Mouse (Mus musculus) right cerebral cortex, adult 2 months (tissue): ENCODE measurements at regions not wholly inside any gene's neighbourhood (a gene's known extent, or its start where the extent isn't known, plus 50 kb on each side); places are given as distances from the start of the nearest gene placed in this dataset.

Source experiments
- DNase-seq, 2 experiments: peaks; one replicate each; pipeline ENCODE4 v3.0.0; 2021 to 2022; ENCODE audit warnings: low spot score in 2 of 2

GRCm38 (mm10) chr13:16760045-16760444, 748.4 kb downstream of the Inhba start:
- no peak for DNase-seq

GRCm38 (mm10) chr13:16761415-16761814, 749.8 kb downstream of the Inhba start:
- no peak for DNase-seq

DNA sequence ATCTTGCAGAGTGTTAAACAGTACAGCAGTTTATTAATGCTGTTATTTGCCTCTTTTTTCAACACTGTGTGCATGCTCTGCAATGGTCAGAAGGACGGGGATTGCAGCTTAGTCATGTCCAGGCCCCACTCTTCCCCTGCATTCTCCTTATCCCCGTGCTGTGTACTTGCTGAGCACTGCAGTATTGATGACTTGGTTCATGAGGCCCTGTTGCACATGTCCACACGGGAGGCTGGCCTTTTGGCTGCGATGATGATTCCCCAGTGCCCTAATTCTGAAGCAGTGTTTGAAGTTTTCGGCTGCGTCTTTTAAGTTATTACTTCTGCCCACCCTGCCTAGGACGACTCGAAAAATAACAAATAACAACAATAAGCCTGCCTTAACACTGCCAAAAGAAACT, 750.7 kb downstream of the Inhba start:
- DNase-seq = no peak

DNA sequence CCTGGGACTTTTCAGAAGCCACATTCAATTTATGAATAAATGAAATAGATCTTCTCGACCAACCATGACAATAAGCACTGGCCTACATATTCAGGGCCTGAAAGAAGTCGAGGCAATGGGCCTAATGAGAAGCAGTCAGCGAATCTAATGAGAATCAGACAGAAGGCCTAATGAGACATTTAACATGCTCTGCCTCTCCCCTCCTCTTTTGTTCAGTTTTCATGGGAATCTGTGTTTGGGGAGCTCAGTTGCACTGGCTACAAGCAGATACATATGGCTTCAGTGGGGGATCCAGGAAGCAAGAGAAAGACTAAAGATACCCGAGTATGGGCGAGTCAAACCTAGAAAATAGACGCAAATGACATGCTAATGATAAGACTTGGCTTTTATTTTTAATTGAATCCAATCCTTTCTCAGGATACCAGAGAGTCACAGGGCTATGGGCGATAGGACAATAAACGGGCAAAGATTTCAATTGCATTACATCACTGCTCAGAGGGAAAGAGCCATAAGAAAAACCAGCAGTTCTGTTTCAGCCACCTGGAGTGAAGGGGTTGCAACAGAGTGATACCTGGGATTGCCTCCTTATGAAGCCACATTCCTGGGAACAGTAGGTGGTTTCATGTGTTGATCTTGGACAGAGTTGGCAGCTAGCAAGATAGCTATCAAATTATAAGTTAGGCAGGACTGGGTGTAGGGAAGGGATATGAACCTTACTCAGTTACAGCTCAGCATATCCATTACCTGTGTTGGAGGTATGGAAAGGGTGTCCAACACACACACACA, 751.3 kb downstream of the Inhba start:
- peak in 1 of 2 experiments; percentile 5 for DNase-seq

DNA sequence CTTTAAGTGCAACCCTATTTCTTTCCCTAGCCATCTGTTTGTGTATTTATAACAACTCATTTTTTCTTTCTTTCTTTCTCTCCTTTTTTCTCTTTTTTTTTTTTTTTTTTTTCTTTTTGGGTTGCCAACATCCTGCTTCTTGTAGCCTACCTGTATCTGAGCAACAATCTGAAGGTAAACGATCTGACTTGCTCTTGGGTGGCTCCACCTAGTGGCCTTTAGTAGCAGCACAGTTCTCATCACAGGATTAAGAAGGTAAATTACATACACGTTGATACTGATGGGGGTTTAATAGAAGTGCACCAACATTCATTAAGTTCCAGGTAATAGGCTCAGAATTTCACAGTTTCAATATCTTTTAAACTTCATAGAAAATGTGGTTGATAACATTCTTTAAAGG, 752.1 kb downstream of the Inhba start:
- DNase-seq = peak; percentile 69 to 71

DNA sequence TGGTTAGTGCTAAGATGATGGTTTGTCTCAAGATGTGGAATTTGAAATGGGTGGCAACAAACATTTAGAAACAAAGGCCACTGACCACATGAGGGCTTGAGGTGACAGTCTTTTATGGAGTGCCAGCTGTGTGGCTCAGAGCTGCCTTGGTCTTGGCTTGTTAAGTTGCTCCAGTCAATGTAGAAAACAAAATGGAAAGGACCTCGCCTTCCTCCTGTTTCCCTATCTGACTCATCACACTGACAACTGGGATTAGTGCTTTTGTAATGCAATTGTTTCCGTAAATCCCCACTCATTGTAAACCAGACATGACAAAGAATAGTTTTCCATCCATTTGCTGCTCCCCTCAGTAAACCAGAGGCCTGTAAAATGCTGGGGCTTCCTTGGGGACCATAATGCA, 757.8 kb downstream of the Inhba start:
- DNase-seq = no peak

- no peak for DNase-seq
These were observed 758.3 kb downstream of the Inhba start for GRCm38 (mm10) chr13:16769848-16770422.

GRCm38 (mm10) chr13:16771845-16772244, 760.2 kb downstream of the Inhba start:
- DNase-seq = no peak

- no peak for DNase-seq
These were observed 793.9 kb downstream of the Inhba start for GRCm38 (mm10) chr13:16805560-16805959.
